Mouse (Mus musculus) adrenal gland, postnatal 25 days (tissue): ENCODE results near the gene Mdga2. TPM values are rescaled to one million over a fixed set of nuclear protein-coding genes. Genes with fewer than 3 reads are reported as not detected.

ENCODE experiments used
- DNase-seq: peaks from one replicate; pipeline ENCODE4 v3.0.0; 2021; ENCODE audit warnings: mixed read lengths
- long read RNA-seq: library from polyadenylated mRNA; stranded (forward); transcript quantifications from one replicate; pipeline ENCODE4 v2.0.0, GENCODE M21; 2021
- total RNA-seq: library from RNA; stranded (reverse); gene quantifications from 2 replicates; pipeline ENCODE4 v1.2.3, GENCODE M21; 2021

Mdga2 gene
- total RNA-seq: 2.9 and 3.7 TPM in 2 replicates
- long read RNA-seq: 0 reads

DNA sequence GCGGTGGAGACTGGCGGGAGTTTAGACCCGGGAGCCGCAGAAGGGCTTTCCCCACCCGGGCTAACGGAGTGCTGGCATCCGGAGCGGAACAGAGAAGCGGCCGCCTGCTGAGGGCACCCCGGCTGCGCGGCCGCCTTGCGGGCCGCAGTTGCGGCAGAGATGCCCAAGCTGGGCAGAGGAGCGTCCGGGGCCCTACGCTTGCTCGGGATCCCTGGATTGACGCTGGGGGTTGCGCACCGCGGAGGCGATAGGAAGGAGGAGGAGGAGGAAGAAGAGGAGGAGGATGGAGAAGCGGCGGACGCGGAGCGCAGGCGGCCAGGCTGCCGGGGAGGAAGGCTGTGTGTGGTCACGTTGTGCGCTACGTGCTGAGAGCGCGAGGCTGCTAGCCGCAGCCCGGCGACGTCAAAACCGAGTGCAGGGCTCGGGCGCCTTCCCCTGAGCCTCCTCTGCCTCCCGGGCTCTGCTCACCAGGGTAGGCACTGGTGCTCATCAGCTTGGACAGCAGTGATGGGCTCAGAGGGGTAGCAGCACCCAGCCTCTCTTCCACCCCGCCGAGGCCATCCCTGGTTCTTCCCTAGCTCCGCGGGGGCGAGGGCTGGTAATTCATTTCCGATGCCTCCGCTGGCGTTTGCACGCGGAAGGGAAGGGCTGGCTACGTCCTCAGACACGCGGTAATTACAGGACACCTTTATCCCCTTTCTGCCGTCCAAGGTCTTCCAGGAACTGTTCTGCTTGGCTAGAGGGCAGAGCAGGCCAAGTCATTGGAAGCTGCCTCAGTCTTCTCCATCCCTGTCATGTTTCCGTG is at the start of gene Mdga2:
Mdga2 (minus strand) TSS at position 329 of the 805 bp plus-strand sequence.
- DNase-seq: peak; percentile 10

GRCm38 (mm10) chr12:67267409-67267808 is 45.1 kb upstream of the Mdga2 start:
- no peak for DNase-seq

DNA sequence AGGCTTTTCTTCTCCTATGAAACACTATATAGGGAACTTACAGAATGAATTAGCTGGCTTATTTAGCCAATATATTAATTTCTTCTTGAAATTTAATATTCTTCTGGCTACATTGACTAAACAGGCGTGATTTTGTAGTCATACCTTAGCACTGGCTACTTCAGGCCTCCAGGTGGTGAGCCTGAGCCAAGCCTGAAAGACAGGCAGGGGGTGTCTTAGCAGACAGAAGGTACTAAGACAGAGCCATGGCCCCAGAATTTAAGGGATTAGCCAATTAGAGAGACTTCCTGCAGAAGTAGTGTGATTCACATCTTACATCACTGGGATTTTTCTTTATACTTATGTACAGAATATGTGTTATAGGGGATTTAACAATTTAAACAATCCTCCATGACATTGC is 1.2 kb upstream of the Mdga2 start:
- DNase-seq: no peak

DNA sequence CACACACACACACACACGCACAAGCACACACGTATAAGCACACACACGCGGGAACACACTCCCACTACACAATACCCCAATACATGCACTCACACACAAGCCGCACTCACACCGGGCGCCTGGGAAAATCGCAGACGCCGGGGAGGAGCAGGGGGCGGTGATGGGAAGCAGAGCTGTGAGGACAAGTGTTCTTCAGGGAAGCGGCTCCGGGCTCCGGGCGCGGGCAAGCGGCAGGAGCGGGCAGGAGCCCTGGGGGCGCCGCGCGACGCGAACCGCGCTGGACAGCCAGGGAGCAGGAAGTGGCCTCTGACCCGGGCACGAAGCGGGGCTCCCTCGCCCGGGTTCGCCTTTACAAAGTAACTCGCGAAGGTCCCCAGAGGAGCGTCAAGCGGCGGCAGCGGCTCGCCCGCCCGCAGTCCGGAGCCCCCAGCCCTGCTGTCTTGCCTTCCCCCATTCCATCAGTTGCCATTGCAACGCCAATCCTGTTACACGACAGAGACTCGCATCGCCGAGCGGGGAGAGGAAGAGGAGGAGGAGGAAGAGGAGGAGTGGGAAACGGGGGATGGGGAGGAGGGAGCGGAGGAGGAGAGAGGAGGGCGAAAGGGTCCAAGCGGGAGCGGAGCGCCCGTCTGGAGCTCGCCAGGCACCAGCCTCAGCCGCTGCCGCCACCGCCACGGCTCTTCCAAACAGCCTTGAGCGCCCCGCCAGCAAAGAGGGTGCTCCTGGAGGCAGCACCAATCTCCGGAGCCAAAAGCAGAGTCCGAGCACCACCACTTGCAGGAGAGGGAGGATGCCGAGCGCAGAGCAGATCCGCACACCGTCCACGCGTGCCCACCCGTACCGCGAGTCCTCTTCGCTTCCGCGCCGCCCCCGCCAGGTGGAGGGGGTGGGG is 774 bp downstream of the Mdga2 start:
- DNase-seq: peak; percentile 13

DNA sequence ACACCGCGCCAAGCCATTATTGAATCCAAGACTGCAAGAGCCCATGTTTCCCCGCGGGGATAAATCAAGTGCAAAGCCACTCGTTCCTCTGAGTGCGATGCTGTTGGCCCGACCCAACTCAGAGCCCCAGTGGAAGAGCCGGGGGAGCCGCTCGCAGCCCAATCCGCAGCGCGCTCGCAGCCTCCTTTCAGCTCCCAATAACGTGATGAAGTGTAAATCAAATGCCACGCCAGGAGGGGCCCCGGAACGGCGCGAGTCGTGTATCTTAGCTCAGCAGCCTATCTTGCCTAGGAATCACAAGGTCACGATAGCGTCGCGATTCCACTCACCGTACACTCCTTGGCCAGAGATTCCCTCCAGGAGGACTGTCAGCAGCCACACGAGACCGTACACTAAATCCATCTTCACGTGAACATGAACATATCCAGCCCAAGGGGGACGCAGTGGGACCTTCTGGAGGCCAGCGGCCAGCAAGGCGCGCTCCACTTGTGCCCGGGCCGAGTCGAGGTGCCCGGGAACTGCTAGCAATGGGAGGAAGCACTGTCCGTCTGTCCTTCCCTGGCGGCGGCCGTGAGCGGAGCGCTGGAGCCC is 1.6 kb downstream of the Mdga2 start:
- peak; percentile 6 for DNase-seq

DNA sequence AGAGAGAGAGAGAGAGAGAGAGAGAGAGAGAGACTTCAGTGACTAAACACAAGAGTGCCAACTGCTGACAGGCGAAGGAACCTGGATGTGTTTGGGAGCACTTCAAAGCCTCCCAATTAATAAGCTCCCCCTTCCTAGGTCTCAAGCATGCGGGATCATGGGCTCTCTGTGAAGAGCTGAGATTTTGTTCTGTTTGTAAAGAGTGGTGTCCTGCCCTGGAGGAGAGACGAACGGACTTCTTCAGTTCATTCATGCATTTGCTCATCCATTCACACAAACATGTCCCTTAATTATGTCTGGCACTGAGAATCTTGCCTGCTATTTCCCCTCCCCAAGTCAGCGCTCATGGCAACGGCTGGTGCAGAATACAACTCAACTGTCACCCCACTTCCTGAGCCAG is 2.3 kb downstream of the Mdga2 start:
- no peak for DNase-seq

GRCm38 (mm10) chr12:67219564-67219963 is 2.8 kb downstream of the Mdga2 start:
- no peak for DNase-seq

DNA sequence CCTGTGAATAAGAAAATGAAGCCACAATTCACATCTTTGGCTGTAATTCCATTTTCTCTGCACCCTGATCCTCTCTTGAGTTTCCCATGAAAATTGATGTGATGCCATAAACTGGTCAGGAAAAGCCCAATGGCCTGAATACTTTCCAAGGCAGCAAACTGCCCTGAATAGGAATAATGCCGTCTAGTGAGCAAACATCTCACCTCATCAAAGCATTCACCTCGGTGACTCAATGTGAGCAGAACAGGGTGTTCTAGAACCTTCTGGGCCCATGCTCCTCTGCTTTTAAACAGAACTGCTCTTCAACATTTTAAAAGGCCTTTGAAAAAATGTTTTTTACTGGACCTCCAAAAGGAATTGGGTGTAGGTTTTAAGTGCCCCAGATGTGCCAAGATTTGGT is 9.5 kb downstream of the Mdga2 start:
- no peak for DNase-seq

GRCm38 (mm10) chr12:67178155-67178554 is 44.2 kb downstream of the Mdga2 start:
- DNase-seq: no peak

DNA sequence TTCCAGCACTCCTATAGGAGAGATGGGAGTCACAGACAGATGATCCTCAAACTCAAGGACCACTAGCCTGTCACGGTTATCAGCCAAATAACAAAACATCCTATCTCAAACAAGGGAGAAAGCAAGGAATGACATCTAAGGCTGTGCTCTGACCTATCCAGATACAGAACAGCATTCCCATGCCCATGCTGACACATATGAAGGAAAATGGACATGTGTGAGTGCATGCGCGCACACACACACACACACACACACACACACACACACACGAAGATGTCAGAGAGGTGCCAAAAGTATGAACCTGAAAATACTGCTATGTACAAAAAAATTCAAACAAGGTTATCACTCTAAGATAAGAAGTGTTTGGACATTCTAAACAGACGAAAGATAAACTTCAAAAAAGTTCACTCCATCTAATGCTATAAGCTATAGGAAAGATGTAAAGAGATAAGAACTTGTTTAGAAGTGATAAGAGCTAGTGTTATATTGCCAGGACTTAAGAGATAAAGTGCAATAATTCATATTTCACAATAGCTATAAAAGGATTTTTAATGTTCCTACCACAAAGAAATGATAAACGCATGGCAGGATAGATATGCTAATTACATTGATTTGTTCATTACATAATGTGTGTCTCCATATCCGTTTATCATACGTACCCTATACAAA is 65.6 kb downstream of the Mdga2 start:
- no peak for DNase-seq

GRCm38 (mm10) chr12:67153077-67153476 is 69.3 kb downstream of the Mdga2 start:
- no peak for DNase-seq

- DNase-seq: no peak
These were observed 80.7 kb downstream of the Mdga2 start for GRCm38 (mm10) chr12:67141605-67142004.

GRCm38 (mm10) chr12:67140131-67140530 is 82.2 kb downstream of the Mdga2 start:
- DNase-seq: no peak

- DNase-seq: no peak
These were observed 94.9 kb downstream of the Mdga2 start for GRCm38 (mm10) chr12:67127457-67127856.

DNA sequence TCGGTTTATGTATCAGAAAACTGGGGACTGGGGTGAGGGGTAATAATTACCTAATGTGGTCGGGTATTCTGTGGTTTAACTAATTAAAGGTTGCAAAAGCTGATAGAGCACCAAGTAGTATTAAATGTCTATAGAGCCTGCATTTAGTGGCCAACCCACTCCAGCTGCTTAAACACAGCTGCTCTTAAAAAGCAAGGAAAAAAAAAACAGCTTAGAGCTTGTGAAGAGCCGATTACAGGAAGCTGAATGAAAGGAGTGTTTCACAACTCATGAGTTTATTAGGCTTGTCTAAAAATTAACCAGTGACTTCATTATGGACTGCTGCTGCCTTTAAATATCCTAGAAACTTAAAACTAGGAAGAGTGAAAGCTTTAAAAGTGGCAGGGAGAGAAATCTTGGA is 98.5 kb downstream of the Mdga2 start:
- DNase-seq: no peak

DNA sequence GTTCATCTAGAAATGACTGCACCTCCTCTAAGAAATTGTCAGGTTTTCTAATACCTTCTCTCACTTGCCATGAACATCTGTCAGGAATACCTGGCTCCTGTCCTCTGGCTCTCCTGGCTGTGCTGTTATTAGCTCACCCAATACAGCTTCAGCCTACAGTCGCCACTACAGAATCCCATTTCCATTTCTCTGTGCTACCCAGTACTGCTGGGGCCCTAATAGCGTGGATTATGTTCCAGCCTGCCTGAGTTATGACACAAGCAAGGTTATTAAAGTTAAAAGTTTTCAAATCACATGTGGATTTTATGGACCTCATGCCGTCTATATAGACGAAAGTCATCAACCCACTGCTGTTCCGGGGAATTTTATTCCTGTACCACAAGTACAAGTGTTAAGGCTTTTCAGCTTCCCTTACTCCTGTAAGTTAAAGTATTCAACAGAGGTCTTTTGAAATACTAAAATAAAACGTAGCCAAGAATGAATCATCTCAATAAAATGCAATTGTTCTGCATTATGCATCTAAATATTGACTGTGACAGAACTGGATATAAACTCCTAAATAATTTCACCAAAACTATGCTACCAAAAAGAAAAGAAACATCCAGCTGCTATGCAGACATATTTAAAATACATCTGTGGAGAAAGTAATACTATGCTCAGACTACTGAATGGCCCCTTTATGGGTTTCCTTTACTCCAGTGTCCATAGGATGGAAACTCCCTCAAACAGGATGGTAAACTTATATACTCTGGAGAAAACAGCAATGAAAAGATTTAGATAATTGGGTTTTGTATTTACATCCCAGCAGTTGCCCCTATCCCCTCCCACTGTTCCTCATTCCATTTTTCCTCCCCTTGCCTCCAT is 103.5 kb downstream of the Mdga2 start:
- DNase-seq: no peak

- no peak for DNase-seq
These were observed 118.2 kb downstream of the Mdga2 start for GRCm38 (mm10) chr12:67104171-67104570.

DNA sequence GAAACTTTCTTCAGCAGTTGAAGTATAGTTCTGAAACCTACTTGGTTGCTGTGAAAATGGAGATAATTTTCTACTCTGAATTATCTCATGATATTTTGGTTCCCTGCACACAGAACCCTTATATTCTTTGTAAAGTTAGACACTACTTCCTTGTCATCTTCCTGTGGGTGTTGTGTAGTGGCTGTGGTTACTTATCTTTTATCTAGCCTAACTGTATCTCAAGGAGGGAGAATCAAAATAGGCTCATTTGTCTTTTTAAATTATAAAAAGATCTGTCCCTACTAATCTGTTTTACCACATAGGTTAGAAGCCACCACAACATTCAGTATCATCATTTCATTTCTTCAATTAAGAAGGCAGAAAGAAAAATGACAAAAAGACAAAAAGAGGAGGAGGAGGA is 127.9 kb downstream of the Mdga2 start:
- DNase-seq: no peak

DNA sequence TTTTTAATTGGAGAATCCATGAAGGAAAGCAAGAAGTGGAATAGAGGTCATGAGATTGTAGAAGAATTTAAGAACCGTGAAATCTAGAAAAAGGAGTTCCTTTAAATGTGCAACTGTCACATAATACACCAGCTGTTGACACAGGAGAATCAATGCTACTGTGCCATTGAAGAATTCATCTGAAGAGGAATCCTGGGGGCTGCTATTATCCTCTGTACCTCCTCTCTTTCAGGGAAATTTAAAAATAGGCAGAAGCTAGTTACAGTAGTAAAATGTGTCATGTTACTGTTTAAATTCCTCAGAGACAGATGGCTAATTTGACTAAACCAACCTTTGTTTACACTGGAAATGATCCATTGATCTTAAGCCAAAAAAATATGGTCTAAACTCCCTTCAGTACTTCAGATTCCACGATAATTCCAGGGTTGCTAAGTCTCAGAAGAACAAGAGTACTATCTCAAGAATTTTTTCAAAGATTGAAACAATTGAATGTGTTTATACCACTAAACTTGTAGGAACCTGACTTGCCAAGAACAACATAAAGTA is 131.9 kb downstream of the Mdga2 start:
- DNase-seq: no peak

GRCm38 (mm10) chr12:67059136-67060014 is 163.0 kb downstream of the Mdga2 start:
- no peak for DNase-seq
